Mouse (Mus musculus) lung, adult 2 months (tissue): ENCODE data around the gene Ddx52.

Source experiments
- CTCF ChIP-seq: fragments of 200-500 bp; IDR thresholded peaks from 2 replicates; pipeline ENCODE4 v1.5.1; 2011; ENCODE audit warnings: mild to moderate bottlenecking, low read length, control low read depth; ENCODE audit not compliant: insufficient read depth
- POLR2A ChIP-seq: fragments of 200-500 bp; IDR thresholded peaks from 2 replicates; pipeline ENCODE4 v1.6.1; 2011; ENCODE audit warnings: low read depth, mild to moderate bottlenecking, control low read depth, low read length, borderline replicate concordance; ENCODE audit errors: extremely low read depth

DNA sequence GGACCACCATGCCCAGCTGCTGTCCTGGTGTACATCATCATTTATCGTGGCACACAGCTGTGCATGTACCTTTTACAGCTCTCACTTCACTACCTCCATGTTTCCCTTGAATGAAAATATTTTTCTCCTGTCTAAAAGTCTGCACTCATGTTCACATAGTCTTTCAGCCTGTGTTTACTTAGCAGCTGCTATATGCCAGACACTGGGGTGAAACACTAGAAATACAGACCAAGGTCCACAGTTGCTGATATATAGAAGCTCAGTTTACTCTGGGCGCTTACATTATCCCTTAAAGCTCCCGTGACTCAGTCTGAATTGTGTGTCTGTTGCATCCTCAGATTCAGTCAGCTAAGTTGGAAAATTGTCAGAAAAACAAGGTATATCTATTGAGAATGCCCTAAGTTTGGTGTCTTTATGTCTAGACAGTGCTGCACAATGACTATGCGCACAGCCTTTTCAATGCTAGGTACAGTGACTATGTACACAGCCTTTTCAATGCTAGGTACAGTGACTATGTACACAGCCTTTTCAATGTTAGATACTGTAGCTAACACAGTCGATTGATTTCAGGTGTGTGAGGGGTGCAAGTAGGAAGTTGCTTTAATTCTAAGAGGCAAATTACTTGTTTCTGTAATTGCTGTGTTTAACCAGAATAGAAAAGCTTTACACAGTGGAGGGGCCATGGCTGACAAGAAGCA, 55.5 kb downstream of the Ddx52 start:
- no peak for TF ChIP-seq POLR2A
- no peak for TF ChIP-seq CTCF
